Mouse (Mus musculus): ENCODE data around the gene Angptl1. TPM values are rescaled to one million over a fixed set of nuclear protein-coding genes. Genes with fewer than 3 reads are reported as not detected.

The Angptl1 gene
- polyA plus RNA-seq, 2 experiments: 0.07 TPM; not detected in 1

DNA sequence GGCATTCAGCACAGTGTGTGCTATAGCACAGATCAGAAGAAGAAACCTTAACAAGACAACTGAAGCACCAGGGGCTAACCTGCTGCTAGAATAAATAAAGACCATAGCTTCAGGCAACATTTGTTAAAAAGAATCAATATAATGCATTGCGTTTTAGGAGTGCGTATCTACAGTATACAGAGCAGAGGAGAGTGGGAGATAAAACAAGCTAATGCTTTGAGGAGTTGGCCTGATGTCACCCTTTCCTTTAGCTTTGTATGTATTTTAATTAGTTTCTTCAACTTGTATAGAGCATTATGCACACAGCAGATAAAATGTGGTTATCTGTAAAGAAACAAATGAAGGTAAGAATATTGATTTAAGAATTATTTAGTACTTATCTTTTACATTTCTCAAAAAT lies 18.3 kb downstream of the Angptl1 start:
- no peaks in the 10 kb centered on the region for H3K27me3 ChIP-seq (ENCODE audit: control insufficient read depth, insufficient read depth, low read length)
- no peak for DNase-seq (ENCODE audit: low read depth in 3 of 3, low spot score in 3 of 3)
- no peak for ATAC-seq (ENCODE audit: insufficient read depth)
- H3K27ac ChIP-seq: no peak overlapping the region
- no peaks in the 10 kb centered on the region; a peak in 1 of 4 replicates for H3K4me1 ChIP-seq (replicated peaks; ENCODE audit: control insufficient read depth in 2 of 2, insufficient read depth in 2 of 2, low read length in 1 of 2)
- WGBS (ENCODE audit: insufficient replicate concordance): 68% methylated on average over 2 of the region's 2 CpGs
- H3K4me2 ChIP-seq (ENCODE audit: low read depth): no peak overlapping the region
- H3K9me3 ChIP-seq (ENCODE audit: control insufficient read depth, low read length): no peaks in the 10 kb centered on the region
- H3K9ac ChIP-seq (replicated peaks): no peak overlapping the region
- H3K36me3 ChIP-seq (replicated peaks; ENCODE audit: control insufficient read depth, insufficient read depth, low read depth): no peaks in the 10 kb centered on the region
- no peak overlapping the region for H3K4me3 ChIP-seq (ENCODE audit: insufficient read depth in 1 of 2, low read depth in 2 of 2, low read length in 2 of 2)
- TF ChIP-seq EP300 (IDR thresholded peaks at IDR 0.05; ENCODE audit: low read depth) (no peak), CTCF (IDR thresholded peaks at IDR 0.05; ENCODE audit: low read depth) (no peak)

DNA sequence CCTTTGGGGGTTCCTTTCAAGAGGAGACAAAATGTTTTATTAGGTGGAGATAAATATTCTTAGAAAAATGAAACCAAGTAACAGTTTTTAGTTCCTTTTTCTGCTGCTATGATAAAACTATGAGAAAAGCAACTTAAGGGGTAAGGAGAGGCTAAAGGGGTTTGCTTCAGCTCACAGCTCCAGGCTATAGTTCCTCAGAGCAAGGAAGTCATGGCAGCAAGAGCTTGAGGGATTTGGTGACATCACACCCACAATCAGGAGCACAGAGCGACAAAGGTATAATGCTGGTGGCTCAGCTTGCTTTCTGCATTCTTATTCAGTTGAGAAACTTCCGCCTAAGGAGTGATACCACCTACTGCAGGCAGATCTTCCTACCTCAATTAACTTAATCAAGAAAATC lies 20.8 kb downstream of the Angptl1 start:
- Histone ChIP-seq H3K27ac (no peak overlapping the region), H3K9ac (replicated peaks) (no peak overlapping the region), H3K9me3 (ENCODE audit: control insufficient read depth, low read length) (no peaks in the 10 kb centered on the region), H3K4me3 (ENCODE audit: insufficient read depth in 1 of 2, low read depth in 2 of 2, low read length in 2 of 2) (no peak overlapping the region), H3K4me2 (ENCODE audit: low read depth) (no peak overlapping the region), H3K36me3 (replicated peaks; ENCODE audit: control insufficient read depth, insufficient read depth, low read depth) (no peaks in the 10 kb centered on the region), H3K27me3 (ENCODE audit: control insufficient read depth, insufficient read depth, low read length) (no peaks in the 10 kb centered on the region), H3K4me1 (replicated peaks; ENCODE audit: control insufficient read depth in 2 of 2, insufficient read depth in 2 of 2, low read length in 1 of 2) (peaks cover 0 to 1% of the 10 kb centered on the region in 2 experiments; a peak in 1 of 4 replicates)
- TF ChIP-seq EP300 (IDR thresholded peaks at IDR 0.05; ENCODE audit: low read depth) (no peak), CTCF (IDR thresholded peaks at IDR 0.05; ENCODE audit: low read depth) (no peak)
- 67% methylated on average over 2 of the region's 2 CpGs for WGBS (ENCODE audit: insufficient replicate concordance)
- ATAC-seq (ENCODE audit: insufficient read depth) (no peak), DNase-seq (ENCODE audit: low read depth in 3 of 3, low spot score in 3 of 3) (no peak)

DNA sequence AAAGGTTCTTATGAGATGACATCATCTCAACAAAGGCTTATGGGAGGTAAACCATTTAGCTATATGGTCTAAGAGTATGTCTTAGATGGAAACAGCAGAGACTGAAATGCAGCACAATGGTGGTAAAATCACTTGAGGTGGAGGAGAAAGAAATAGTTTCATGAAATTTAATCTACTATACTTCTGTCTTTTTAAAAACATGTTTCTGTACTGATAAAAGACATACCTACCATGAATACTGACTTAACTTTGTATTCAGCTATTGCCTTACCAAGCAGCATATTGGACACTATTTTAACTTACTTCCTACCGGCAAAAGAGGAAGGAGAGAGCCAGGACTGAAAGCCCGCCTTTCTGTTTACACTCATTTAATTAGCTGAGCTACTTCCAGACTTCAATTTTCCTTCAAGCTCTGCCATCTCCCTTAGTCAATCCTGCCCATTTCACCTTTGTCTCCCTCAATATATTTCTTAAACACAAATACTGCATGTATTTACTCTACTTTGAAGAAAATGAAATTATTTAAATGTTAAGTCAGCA lies 21.4 kb downstream of the Angptl1 start:
- H3K4me3 ChIP-seq (ENCODE audit: insufficient read depth in 1 of 2, low read depth in 2 of 2, low read length in 2 of 2): no peak overlapping the region
- no peak overlapping the region for H3K27ac ChIP-seq
- H3K4me1 ChIP-seq (replicated peaks; ENCODE audit: control insufficient read depth in 2 of 2, insufficient read depth in 2 of 2, low read length in 1 of 2): peaks cover 0 to 1% of the 10 kb centered on the region in 2 experiments; a peak in 1 of 4 replicates
- no peak for ATAC-seq (ENCODE audit: insufficient read depth)
- no peaks in the 10 kb centered on the region for H3K36me3 ChIP-seq (replicated peaks; ENCODE audit: control insufficient read depth, insufficient read depth, low read depth)
- TF ChIP-seq CTCF (IDR thresholded peaks at IDR 0.05; ENCODE audit: low read depth) (no peak), EP300 (IDR thresholded peaks at IDR 0.05; ENCODE audit: low read depth) (no peak)
- no peaks in the 10 kb centered on the region for H3K27me3 ChIP-seq (ENCODE audit: control insufficient read depth, insufficient read depth, low read length)
- H3K9ac ChIP-seq (replicated peaks): no peak overlapping the region
- H3K9me3 ChIP-seq (ENCODE audit: control insufficient read depth, low read length): no peaks in the 10 kb centered on the region
- H3K4me2 ChIP-seq (ENCODE audit: low read depth): no peak overlapping the region
- 28% methylated on average over 2 of the region's 2 CpGs for WGBS (ENCODE audit: insufficient replicate concordance)
- DNase-seq (ENCODE audit: low read depth in 3 of 3, low spot score in 3 of 3): no peak

- ATAC-seq (ENCODE audit: insufficient read depth): no peak
- WGBS (ENCODE audit: insufficient replicate concordance): 54% methylated on average over 8 of the region's 8 CpGs
Measured at GRCm38 (mm10) chr1:156860266-156860665, 21.9 kb downstream of the Angptl1 start.

GRCm38 (mm10) chr1:156861475-156862043 lies 23.2 kb downstream of the Angptl1 start:
- no peak for DNase-seq (ENCODE audit: low read depth in 3 of 3, low spot score in 3 of 3)
- Histone ChIP-seq H3K9ac (replicated peaks) (no peak overlapping the region), H3K9me3 (ENCODE audit: control insufficient read depth, low read length) (no peaks in the 10 kb centered on the region), H3K4me1 (replicated peaks; ENCODE audit: control insufficient read depth in 2 of 2, insufficient read depth in 2 of 2, low read length in 1 of 2) (peaks cover 0 to 1% of the 10 kb centered on the region in 2 experiments; a peak in 1 of 4 replicates), H3K27me3 (ENCODE audit: control insufficient read depth, insufficient read depth, low read length) (no peaks in the 10 kb centered on the region), H3K36me3 (replicated peaks; ENCODE audit: control insufficient read depth, insufficient read depth, low read depth) (no peaks in the 10 kb centered on the region), H3K4me3 (ENCODE audit: insufficient read depth in 1 of 2, low read depth in 2 of 2, low read length in 2 of 2) (no peak overlapping the region), H3K4me2 (ENCODE audit: low read depth) (no peak overlapping the region), H3K27ac (no peak overlapping the region)
- TF ChIP-seq CTCF (IDR thresholded peaks at IDR 0.05; ENCODE audit: low read depth) (peak; percentile 84), EP300 (IDR thresholded peaks at IDR 0.05; ENCODE audit: low read depth) (no peak)
- 25% methylated on average over 4 of the region's 4 CpGs for WGBS (ENCODE audit: insufficient replicate concordance)
- peak; percentile 53; the same call in 1 of the 2 replicates for ATAC-seq (ENCODE audit: insufficient read depth)

More at GRCm38 (mm10) chr1:156860266-156860665, 21.9 kb downstream of the Angptl1 start:
- Histone ChIP-seq H3K4me3 (ENCODE audit: insufficient read depth in 1 of 2, low read depth in 2 of 2, low read length in 2 of 2) (no peak overlapping the region), H3K4me2 (ENCODE audit: low read depth) (no peak overlapping the region), H3K36me3 (replicated peaks; ENCODE audit: control insufficient read depth, insufficient read depth, low read depth) (no peaks in the 10 kb centered on the region), H3K9me3 (ENCODE audit: control insufficient read depth, low read length) (no peaks in the 10 kb centered on the region), H3K4me1 (replicated peaks; ENCODE audit: control insufficient read depth in 2 of 2, insufficient read depth in 2 of 2, low read length in 1 of 2) (peaks cover 0 to 1% of the 10 kb centered on the region in 2 experiments; a peak in 1 of 4 replicates), H3K27me3 (ENCODE audit: control insufficient read depth, insufficient read depth, low read length) (no peaks in the 10 kb centered on the region), H3K9ac (replicated peaks) (no peak overlapping the region), H3K27ac (no peak overlapping the region)
- no peak for TF ChIP-seq EP300 (IDR thresholded peaks at IDR 0.05; ENCODE audit: low read depth)
- TF ChIP-seq CTCF (IDR thresholded peaks at IDR 0.05; ENCODE audit: low read depth): no peak
- DNase-seq (ENCODE audit: low read depth in 3 of 3, low spot score in 3 of 3): no peak

Data from liver, embryonic 14.5 days (tissue).